Mouse (Mus musculus) layer of hippocampus, postnatal 36 days (tissue): Measurements from ENCODE around the gene Lcn10. TPM values are rescaled to one million over a fixed set of nuclear protein-coding genes. Genes with fewer than 3 reads are reported as not detected.
"Not testable (repeated sequence)": the region's sequence is repeated elsewhere in the genome, so short reads cannot be mapped to it uniquely, and the experiment has no call there.

Experiments used
- DNase-seq, 2 experiments: peaks; one replicate each; pipeline ENCODE4 v3.0.0; 2022
- total RNA-seq, 2 experiments: library from RNA; stranded (reverse); gene quantifications; 2 replicates each; pipeline ENCODE4 v1.2.3; 2021

The Lcn10 gene
- total RNA-seq, 2 experiments from 2014 or later, result not detected

DNA sequence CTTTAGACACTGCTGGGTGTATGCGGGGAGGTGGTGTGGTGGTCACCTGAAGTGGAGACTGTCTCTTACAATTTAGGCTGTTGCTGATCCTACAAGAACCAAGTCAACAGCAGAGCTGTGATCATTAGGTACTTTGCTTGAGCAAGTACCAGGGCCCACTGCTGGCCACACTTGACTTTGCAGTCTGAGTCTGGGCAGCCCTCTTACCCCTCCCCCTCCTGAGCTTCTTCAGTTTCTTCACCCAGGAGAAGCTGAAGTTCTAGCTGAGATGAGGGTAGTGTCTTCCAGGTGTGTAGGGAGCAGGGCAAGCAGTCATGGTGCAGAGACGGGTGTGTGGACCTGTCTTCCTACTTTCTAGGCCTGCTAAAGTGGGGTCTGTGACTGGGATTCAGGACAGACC, 25.6 kb downstream of the Lcn10 start:
- DNase-seq, result peak; percentile 19 to 27

DNA sequence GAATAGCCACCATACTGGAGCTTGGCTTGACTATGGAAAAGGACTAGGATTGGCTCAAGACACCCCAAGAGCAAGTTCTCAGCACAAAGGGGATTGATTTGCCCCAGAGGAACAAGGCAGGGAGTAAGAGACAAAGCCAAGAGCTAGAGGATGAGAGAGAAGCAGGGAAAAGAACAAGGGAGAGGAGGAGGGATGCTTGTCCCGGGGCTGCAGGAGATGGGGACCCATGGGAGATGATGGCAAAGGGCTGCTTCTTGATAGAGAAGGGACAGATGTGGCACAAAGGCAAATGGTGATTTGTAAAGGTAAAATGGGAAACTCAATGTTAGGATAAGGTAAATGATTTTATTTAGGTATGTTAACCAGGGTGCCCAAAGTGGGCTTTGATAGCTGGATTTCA, 26.5 kb downstream of the Lcn10 start:
- not testable (repeated sequence) for DNase-seq

DNA sequence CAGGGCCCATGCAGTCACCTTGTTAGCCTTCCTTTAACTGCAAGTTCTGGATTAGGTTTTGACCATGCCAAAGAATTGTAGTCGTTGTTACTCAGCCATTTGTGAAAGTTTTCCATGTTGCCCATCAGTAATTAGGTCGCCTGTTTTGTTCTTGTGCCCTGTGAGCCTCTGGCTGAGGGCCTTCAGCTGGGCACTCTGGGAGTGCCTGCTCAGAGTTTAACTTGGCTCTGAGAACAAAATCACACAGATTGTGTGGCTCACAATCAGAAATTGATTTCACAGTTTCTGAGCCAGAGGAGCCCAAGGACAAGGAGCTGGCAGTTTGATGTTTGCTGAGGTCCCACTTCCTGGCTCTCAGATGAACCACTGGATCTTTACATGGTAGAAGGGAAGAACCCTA, 27.3 kb downstream of the Lcn10 start:
- not testable (repeated sequence) for DNase-seq

DNA sequence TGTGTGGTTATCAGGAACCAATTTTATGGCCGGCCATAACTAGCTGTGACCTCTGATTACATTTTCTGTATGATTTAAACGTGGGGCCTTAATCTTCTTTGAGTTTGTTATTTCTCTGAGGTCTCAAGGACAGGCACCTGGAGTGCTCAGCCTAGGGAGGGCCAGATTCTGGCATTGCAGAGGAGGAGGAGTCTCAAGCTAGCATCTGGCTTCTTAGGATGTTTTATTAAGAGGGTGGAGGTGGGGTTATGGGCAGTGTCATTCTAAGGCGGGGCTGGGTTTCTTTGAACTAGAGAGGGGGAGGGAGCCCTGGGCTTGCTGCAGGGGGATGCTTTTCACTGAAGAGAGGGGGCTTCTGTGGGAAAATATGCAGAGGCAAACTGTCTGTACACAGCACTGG, 29.1 kb downstream of the Lcn10 start:
- DNase-seq, result not testable (repeated sequence)

DNA sequence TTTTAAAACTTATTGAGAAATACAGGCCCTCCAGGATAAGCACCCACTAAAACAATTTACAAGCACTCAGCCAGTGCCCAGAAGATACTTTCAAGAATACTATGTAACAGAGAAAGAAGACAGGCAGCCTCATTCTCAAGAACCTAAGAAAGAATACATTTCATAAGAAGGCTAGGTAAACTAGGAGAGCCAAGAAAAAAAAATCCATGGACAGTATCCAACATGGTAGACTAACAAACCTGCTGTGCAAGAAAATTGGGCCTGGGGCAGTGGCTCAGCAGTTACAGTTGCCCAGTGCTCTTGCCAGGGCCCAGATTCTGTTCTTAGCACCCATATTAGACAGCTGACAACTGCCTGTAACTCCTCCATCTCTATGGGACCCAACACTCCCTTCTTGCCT, 34.7 kb downstream of the Lcn10 start:
- DNase-seq, result no peak

DNA sequence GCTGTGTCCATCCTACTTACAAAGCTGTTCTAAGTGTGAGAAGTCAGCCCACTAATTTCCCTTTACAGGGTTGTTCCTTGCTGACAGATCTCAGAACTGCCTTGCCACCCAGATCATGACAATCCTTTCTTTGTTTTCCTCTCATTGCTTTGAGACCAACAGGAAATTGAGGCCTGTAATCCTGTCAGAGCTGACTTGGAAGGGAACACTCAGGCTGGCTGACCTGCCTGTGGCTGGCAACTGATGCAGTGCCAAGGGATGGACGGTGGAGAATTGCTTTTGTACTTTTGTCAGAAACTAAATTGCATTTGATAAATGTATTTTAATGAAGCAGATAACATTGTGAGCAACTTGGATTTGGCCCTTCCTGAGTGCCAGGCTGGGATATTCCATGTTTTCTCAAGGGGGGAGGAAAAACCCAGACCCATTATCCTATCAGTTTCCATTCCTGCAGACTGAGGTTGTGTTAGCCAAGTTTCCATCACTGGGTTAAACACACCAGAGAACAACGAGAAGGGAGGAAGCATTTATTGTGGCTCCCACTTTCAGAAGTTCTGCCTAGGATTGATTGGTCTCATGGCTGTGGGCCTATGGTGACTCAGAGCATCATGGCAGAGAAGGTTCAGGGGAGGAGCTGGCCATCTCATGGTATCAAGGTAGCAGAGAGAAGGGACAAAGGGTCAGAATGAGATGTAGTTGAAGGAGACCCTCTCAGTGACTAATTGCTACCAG, 50.8 kb downstream of the Lcn10 start:
- DNase-seq, result no peak

Other genes with a start within 250 kb of the Lcn10 start
- gene Clic3, start 225.9 kb upstream of the Lcn10 start, total RNA-seq, result under 1 TPM in 1 of 2 experiments, not detected in 1; 0.66 TPM
- 10 to 100 TPM; 46.2 to 62.8 TPM for gene Paxx, start 221.6 kb upstream of the Lcn10 start, total RNA-seq
- gene Ptgds, start 212.7 kb upstream of the Lcn10 start, total RNA-seq, result 100 to 1,000 TPM; 435 to 800 TPM
- not detected for gene Lcn12, start 188.8 kb upstream of the Lcn10 start, total RNA-seq
- gene Fbxw5, start 182.0 kb upstream of the Lcn10 start, total RNA-seq, result 100 to 1,000 TPM; 115 to 116 TPM
- 1 to 10 TPM in 1 of 2 experiments, under 1 TPM in 1; 0.88 to 1.5 TPM for gene C8g, start 181.0 kb upstream of the Lcn10 start, total RNA-seq
- 10 to 100 TPM; 11.9 to 12.6 TPM for gene Traf2, start 135.8 kb upstream of the Lcn10 start, total RNA-seq
- 100 to 1,000 TPM; 200 to 212 TPM for gene Edf1, start 124.9 kb upstream of the Lcn10 start, total RNA-seq
- 1 to 10 TPM; 3.1 to 3.2 TPM for gene Mamdc4, start 107.9 kb upstream of the Lcn10 start, total RNA-seq
- 10 to 100 TPM; 62.5 to 68.3 TPM for gene Phpt1, start 107.5 kb upstream of the Lcn10 start, total RNA-seq
- 100 to 1,000 TPM in 1 of 2 experiments, 10 to 100 TPM in 1; 96.4 to 117 TPM for gene Ajm1, start 101.0 kb upstream of the Lcn10 start, total RNA-seq
- gene Rabl6, start 74.2 kb upstream of the Lcn10 start, total RNA-seq, result 100 to 1,000 TPM; 142 to 155 TPM
- not detected for gene Ccdc183, start 65.0 kb upstream of the Lcn10 start, total RNA-seq
- 10 to 100 TPM; 13.1 to 16.6 TPM for gene Tmem141, start 60.7 kb upstream of the Lcn10 start, total RNA-seq
- under 1 TPM; 0.32 to 0.43 TPM for gene Fcna, start 54.7 kb upstream of the Lcn10 start, total RNA-seq
- not detected for gene Lcn8, start 29.6 kb upstream of the Lcn10 start, total RNA-seq
- not detected for gene Lcn5, start 24.8 kb upstream of the Lcn10 start, total RNA-seq
- gene Lcn6, start 5.9 kb upstream of the Lcn10 start, total RNA-seq, result not detected
- gene Obp2a, start 17.3 kb downstream of the Lcn10 start, total RNA-seq, result not detected
- gene Bmyc, start 24.0 kb downstream of the Lcn10 start, total RNA-seq, result 10 to 100 TPM; 82.1 to 87.9 TPM
- gene Obp2b, start 54.3 kb downstream of the Lcn10 start, total RNA-seq, result under 1 TPM in 1 of 2 experiments, not detected in 1; 0.85 TPM
- gene Lcn3, start 82.8 kb downstream of the Lcn10 start, total RNA-seq, result not detected
- not detected for gene Lcn11, start 94.3 kb downstream of the Lcn10 start, total RNA-seq
- gene Gm13539, start 99.5 kb downstream of the Lcn10 start, total RNA-seq, result not detected
- not detected for gene Glt6d1, start 133.1 kb downstream of the Lcn10 start, total RNA-seq
- not detected for gene Lcn9, start 140.4 kb downstream of the Lcn10 start, total RNA-seq
- not detected for gene Sohlh1, start 164.5 kb downstream of the Lcn10 start, total RNA-seq
- 10 to 100 TPM; 29.7 to 45.1 TPM for gene Kcnt1, start 181.0 kb downstream of the Lcn10 start, total RNA-seq